Mouse (Mus musculus) heart, embryonic 12.5 days (tissue): ENCODE results near the gene Actn1. TPM values are rescaled to one million over a fixed set of nuclear protein-coding genes. Genes with fewer than 3 reads are reported as not detected.

Experiments
- ATAC-seq: fragments of 200-750 bp; cut with Nextera tagmentation; 2 replicates; pipeline ENCODE4 v1.8.0; 2017; ENCODE audit warnings: moderate TSS enrichment, moderate library complexity; ENCODE audit not compliant: insufficient number of reproducible peaks, low FRiP score
- H3K27ac ChIP-seq: fragments of 300-500 bp; sonication (generic); 2 replicates; pipeline ENCODE4 v1.5.1; 2016; ENCODE audit warnings: mild to moderate bottlenecking, moderate library complexity; ENCODE audit not compliant: poor library complexity, severe bottlenecking
- H3K27me3 ChIP-seq: fragments of 300-500 bp; sonication (generic); replicated peaks from 2 replicates; pipeline ENCODE4 v1.6.1; 2016; ENCODE audit warnings: mild to moderate bottlenecking, moderate library complexity
- H3K36me3 ChIP-seq: fragments of 300-500 bp; sonication (generic); 2 replicates; pipeline ENCODE4 v1.6.1; 2016; ENCODE audit warnings: mild to moderate bottlenecking, moderate library complexity
- H3K4me1 ChIP-seq: fragments of 300-500 bp; sonication (generic); replicated peaks from 2 replicates; pipeline ENCODE4 v1.6.1; 2016; ENCODE audit warnings: mild to moderate bottlenecking
- H3K4me2 ChIP-seq: fragments of 300-500 bp; sonication (generic); 2 replicates; pipeline ENCODE4 v1.6.1; 2016; ENCODE audit warnings: mild to moderate bottlenecking, moderate library complexity
- H3K4me3 ChIP-seq: fragments of 300-500 bp; sonication (generic); 2 replicates; pipeline ENCODE4 v1.5.1; 2016; ENCODE audit warnings: mild to moderate bottlenecking
- H3K9ac ChIP-seq: fragments of 300-500 bp; sonication (generic); 2 replicates; pipeline ENCODE4 v1.6.1; 2016; ENCODE audit warnings: mild to moderate bottlenecking, moderate library complexity
- H3K9me3 ChIP-seq: fragments of 300-500 bp; sonication (generic); replicated peaks from 2 replicates; pipeline ENCODE4 v1.6.1; 2016; ENCODE audit warnings: mild to moderate bottlenecking, moderate library complexity
- WGBS: fragments of 180-500 bp; shearing (Covaris S2); methylation state at CpG from one replicate; pipeline ENCODE4 v1.1.7; 2016; 5-methylcytosine and 5-hydroxymethylcytosine counted together
- polyA plus RNA-seq: library from polyadenylated mRNA; unstranded; fragments of >200 nt; fragmentation: Nextera tagmentation; extraction: Ambion mirVana; gene quantifications from 2 replicates; pipeline ENCODE4 v1.2.1, GENCODE M21; 2016

Actn1 gene
- polyA plus RNA-seq, 1 experiment from 2014 or later = 63.6 TPM

- ATAC-seq = no peak
- Histone ChIP-seq H3K4me3 (no peak overlapping the region), H3K27ac (peak overlapping the region; percentile 19), H3K9ac (no peak overlapping the region), H3K9me3 (no peaks in the 10 kb centered on the region), H3K36me3 (peaks cover 19% of the 10 kb centered on the region), H3K4me2 (no peak overlapping the region), H3K27me3 (no peaks in the 10 kb centered on the region), H3K4me1 (peaks cover 75% of the 10 kb centered on the region)
- WGBS = 82% methylated on average over 5 of the region's 5 CpGs
Measured at GRCm38 (mm10) chr12:80239445-80239844, 20.7 kb downstream of the Actn1 start.

DNA sequence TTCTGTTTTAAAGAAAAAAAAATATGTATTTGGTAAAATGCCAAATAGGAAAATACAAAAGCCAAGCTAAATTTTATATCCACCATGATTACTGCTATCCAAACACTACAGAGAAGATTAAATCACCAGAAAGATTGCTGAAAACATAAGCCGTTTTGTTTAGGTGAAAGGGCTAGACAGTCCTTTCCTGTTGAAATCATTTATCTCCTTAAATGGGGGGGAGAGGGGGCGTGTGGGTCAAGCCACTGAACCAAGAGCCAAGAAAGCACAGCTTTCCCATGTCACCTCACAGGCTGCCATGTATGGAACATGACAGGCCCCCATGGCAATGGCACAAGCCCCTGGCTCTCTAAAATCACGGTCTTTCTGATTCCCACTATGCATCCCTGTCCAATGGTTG is 21.6 kb downstream of the Actn1 start:
- Histone ChIP-seq H3K4me1 (peaks cover 66% of the 10 kb centered on the region), H3K27me3 (no peaks in the 10 kb centered on the region), H3K9ac (no peak overlapping the region), H3K9me3 (no peaks in the 10 kb centered on the region), H3K36me3 (peaks cover 29% of the 10 kb centered on the region), H3K4me2 (no peak overlapping the region), H3K27ac (peak overlapping the region; percentile 8; the same call in 1 of the 2 replicates), H3K4me3 (no peak overlapping the region)
- peak; percentile 43; the same call in 1 of the 2 replicates for ATAC-seq
- WGBS = 50% methylated on average over 3 of the region's 3 CpGs

GRCm38 (mm10) chr12:80235295-80235694 is 24.9 kb downstream of the Actn1 start:
- H3K9me3 ChIP-seq = no peaks in the 10 kb centered on the region
- no peak for ATAC-seq
- 91% methylated on average over 1 of the region's 1 CpGs for WGBS
- peaks cover 26% of the 10 kb centered on the region for H3K36me3 ChIP-seq
- no peak overlapping the region for H3K27ac ChIP-seq
- H3K4me3 ChIP-seq = no peak overlapping the region
- H3K4me1 ChIP-seq = peaks cover 62% of the 10 kb centered on the region
- H3K27me3 ChIP-seq = no peaks in the 10 kb centered on the region
- no peak overlapping the region for H3K9ac ChIP-seq
- no peak overlapping the region for H3K4me2 ChIP-seq

DNA sequence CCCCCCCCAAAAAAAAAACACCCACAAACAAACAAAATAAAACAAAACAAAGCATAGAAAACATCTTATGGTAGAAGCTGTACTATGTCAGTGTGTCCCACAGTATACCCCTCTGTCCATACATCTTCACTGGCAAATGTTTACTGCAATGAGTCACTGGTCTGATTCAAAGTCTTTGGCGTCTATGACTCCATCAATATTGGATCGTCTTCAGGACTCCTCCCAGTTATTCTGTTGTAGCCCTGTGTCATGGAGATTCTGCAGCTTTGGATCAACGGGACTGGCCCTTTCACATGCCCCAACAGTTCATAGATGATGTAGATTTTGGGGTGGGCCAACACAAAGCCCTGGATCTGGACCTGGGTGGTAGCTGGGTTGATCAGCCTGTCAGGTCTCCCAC is 25.9 kb downstream of the Actn1 start:
- Histone ChIP-seq H3K9me3 (no peaks in the 10 kb centered on the region), H3K4me3 (no peak overlapping the region), H3K9ac (no peak overlapping the region), H3K27me3 (no peaks in the 10 kb centered on the region), H3K4me2 (no peak overlapping the region), H3K36me3 (peaks cover 26% of the 10 kb centered on the region), H3K4me1 (peaks cover 62% of the 10 kb centered on the region), H3K27ac (no peak overlapping the region)
- 92% methylated on average over 3 of the region's 3 CpGs for WGBS
- ATAC-seq = no peak

DNA sequence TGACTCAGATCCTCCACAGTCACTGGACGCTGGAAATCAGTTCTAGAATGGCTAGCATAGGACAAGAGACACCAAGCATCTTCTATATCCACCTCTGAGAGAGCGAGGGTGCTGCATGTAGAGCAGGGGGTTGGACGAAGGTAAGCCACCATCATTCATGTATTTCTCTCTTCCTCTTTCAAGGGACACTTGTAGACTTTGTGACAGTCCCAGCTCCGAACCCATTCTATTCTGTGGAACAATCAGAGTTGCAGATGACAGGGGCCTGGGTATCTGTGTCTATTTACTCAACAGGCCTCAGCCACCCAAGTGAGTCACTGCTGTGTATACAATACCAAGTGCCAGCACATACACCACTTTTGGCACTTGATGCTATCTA is 27.3 kb downstream of the Actn1 start:
- ATAC-seq = no peak
- Histone ChIP-seq H3K4me1 (peaks cover 66% of the 10 kb centered on the region), H3K27ac (no peak overlapping the region), H3K4me2 (no peak overlapping the region), H3K4me3 (no peak overlapping the region), H3K27me3 (no peaks in the 10 kb centered on the region), H3K9me3 (no peaks in the 10 kb centered on the region), H3K36me3 (peaks cover 26% of the 10 kb centered on the region), H3K9ac (no peak overlapping the region)
- WGBS = 87% methylated on average over 4 of the region's 4 CpGs

DNA sequence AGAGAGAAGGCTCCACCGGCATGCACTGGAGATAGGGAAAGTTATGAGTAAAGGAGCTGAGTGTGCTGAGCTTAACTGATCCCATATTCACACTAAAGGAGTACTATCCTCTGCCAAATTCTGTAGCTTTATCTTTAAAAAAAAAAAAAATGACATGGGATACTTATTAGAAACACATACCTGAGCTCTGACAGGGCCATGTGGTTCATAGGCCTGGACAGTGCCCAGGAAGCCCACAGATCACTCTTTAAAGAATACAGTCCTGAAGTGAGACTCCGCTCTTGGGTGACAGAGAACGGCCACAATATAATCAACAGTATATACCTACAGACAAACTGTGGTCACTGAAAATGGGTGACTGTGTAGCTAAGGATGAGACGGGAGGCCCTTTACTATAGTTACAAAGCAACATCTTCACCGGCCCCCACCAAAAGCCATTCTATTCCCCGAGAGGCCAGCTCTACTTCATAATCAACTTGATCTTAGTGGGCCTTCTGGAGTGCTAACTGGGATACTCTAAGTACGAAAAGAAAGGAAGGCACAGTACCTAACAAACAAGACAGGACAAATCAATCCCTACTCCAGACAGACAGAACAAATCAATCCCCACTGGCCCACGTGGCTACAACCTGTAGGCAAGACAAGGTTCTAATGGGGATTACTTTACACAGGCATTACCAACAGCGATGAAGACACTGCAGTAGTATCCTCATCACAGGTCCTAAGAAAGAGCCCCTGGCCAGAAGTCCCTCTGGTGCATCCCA is 27.9 kb downstream of the Actn1 start:
- Histone ChIP-seq H3K4me2 (0 out of 2 replicates have a peak overlapping the region, but pooled peaks have one; percentile 48), H3K36me3 (peaks cover 26% of the 10 kb centered on the region), H3K4me1 (peaks cover 66% of the 10 kb centered on the region), H3K27ac (peak overlapping the region; percentile 92), H3K9me3 (no peaks in the 10 kb centered on the region), H3K4me3 (no peak overlapping the region), H3K27me3 (no peaks in the 10 kb centered on the region), H3K9ac (peak overlapping the region; percentile 47; the same call in 1 of the 2 replicates)
- no peak for ATAC-seq
- 69% methylated on average over 9 of the region's 9 CpGs for WGBS

GRCm38 (mm10) chr12:80231317-80231716 is 28.9 kb downstream of the Actn1 start:
- no peak for ATAC-seq
- peaks cover 25% of the 10 kb centered on the region for H3K36me3 ChIP-seq
- no peaks in the 10 kb centered on the region for H3K9me3 ChIP-seq
- H3K4me3 ChIP-seq = no peak overlapping the region
- no peaks in the 10 kb centered on the region for H3K27me3 ChIP-seq
- H3K27ac ChIP-seq = peak overlapping the region; percentile 92
- WGBS = 18% methylated on average over 5 of the region's 5 CpGs
- H3K4me2 ChIP-seq = peak overlapping the region; percentile 48; the same call in 1 of the 2 replicates
- H3K4me1 ChIP-seq = peaks cover 67% of the 10 kb centered on the region
- H3K9ac ChIP-seq = peak overlapping the region; percentile 47; the same call in 1 of the 2 replicates

DNA sequence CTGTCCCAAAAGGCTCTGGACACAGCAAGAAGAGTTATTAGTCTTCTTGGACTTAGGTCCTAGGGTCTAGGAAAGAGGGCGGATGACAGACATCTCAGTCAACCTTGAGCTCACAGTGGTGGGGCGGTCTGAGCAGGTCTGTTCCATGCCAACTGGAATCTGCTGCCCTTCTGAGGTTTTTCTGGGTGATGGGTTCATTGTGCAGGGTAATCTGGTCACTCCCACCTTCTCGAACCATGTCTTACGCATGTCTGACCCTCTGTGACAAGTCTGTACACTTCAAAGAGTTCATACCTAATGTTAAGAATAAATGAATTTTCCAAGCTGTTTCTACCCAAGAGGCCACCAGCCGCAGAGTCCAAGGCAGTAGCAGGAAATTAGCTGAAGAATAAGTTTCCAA is 29.3 kb downstream of the Actn1 start:
- ATAC-seq = no peak
- H3K9ac ChIP-seq = peak overlapping the region; percentile 47; the same call in 1 of the 2 replicates
- 51% methylated on average over 5 of the region's 5 CpGs for WGBS

DNA sequence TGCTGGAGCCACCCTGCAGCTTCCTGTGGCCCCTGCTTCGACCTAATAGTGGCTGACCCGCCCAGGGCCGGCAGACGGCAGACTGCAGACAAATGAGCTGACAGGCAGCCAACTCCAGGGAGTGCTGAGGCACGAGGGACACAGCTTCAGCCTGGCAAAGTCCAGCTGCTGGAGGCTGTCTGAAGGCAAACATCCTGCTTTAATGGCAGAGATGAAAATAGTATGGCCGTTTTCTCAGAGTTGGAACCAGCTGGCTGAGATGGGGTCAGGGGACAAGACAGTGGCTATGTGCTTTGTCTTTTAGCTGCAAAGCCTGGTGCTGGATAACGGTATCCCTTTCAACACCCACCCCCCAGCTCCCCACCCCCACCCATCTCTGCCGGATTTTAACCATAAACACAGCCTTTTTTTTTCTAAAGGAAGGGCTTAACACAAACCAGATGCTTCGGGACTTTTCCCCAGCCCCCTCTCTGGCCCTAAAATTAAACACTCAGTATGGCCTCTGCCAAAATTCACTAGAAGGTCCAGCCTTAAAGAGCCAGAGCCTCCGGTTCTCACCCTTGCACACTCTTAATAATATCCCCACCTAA is 30.0 kb downstream of the Actn1 start:
- H3K9ac ChIP-seq = peak overlapping the region; percentile 47
- H3K4me3 ChIP-seq = no peak overlapping the region; the same call in 1 of the 2 replicates
- H3K27me3 ChIP-seq = no peaks in the 10 kb centered on the region
- WGBS = 2% methylated on average over 10 of the region's 10 CpGs
- ATAC-seq = peak; percentile 80
- H3K9me3 ChIP-seq = no peaks in the 10 kb centered on the region
- peaks cover 78% of the 10 kb centered on the region for H3K4me1 ChIP-seq
- H3K27ac ChIP-seq = peak overlapping the region; percentile 92
- H3K36me3 ChIP-seq = peaks cover 17% of the 10 kb centered on the region
- peak overlapping the region; percentile 48 for H3K4me2 ChIP-seq

More for the DNA sequence above, 29.3 kb downstream of the Actn1 start:
- Histone ChIP-seq H3K4me1 (peaks cover 71% of the 10 kb centered on the region), H3K27me3 (no peaks in the 10 kb centered on the region), H3K36me3 (peaks cover 20% of the 10 kb centered on the region), H3K4me2 (peak overlapping the region; percentile 48), H3K4me3 (no peak overlapping the region; the same call in 1 of the 2 replicates), H3K27ac (peak overlapping the region; percentile 92), H3K9me3 (no peaks in the 10 kb centered on the region)

- peak overlapping the region; percentile 92 for H3K27ac ChIP-seq
- 21% methylated on average over 5 of the region's 5 CpGs for WGBS
- no peak overlapping the region for H3K4me3 ChIP-seq
- peaks cover 88% of the 10 kb centered on the region for H3K4me1 ChIP-seq
- H3K4me2 ChIP-seq = peak overlapping the region; percentile 48
- H3K9me3 ChIP-seq = no peaks in the 10 kb centered on the region
- H3K36me3 ChIP-seq = peaks cover 9% of the 10 kb centered on the region
- peak overlapping the region; percentile 44; the same call in 1 of the 2 replicates for H3K9ac ChIP-seq
- no peaks in the 10 kb centered on the region for H3K27me3 ChIP-seq
- no peak for ATAC-seq
Measured at GRCm38 (mm10) chr12:80229010-80229800, 31.0 kb downstream of the Actn1 start.

DNA sequence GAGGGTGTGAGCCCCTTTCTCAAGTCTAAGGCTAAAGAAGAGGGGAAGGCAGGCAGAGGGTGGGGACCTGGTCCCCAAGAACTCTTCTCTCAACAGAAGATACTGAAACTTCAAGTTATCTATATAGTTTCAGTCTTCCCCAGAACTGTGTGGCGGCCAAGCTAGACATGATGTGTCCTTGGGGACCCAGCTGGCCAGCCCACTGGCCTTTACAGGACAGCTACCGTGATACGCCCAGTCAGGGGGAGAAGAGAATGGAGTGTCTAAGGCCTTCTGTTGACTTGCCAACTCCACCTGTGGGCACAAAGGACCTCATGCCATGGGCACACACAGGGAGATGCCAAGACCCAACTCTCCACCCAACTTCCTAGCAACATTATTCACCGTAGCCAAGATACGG is 31.8 kb downstream of the Actn1 start:
- no peaks in the 10 kb centered on the region for H3K27me3 ChIP-seq
- peaks cover 96% of the 10 kb centered on the region for H3K4me1 ChIP-seq
- no peak for ATAC-seq
- peaks cover 2% of the 10 kb centered on the region; the same call in 1 of the 2 replicates for H3K36me3 ChIP-seq
- H3K4me2 ChIP-seq = no peak overlapping the region; the same call in 1 of the 2 replicates
- H3K9me3 ChIP-seq = no peaks in the 10 kb centered on the region
- H3K4me3 ChIP-seq = no peak overlapping the region
- peak overlapping the region; percentile 92 for H3K27ac ChIP-seq
- 0 out of 2 replicates have a peak overlapping the region, but pooled peaks have one; percentile 26 for H3K9ac ChIP-seq
- WGBS = 73% methylated on average over 5 of the region's 5 CpGs
